Mouse (Mus musculus) gastrocnemius, postnatal 14 days (tissue): ENCODE measurements around the gene Metap2. TPM values are rescaled to one million over a fixed set of nuclear protein-coding genes. Genes with fewer than 3 reads are reported as not detected.
"Not testable (repeated sequence)": the region's sequence is repeated elsewhere in the genome, so short reads cannot be mapped to it uniquely, and the experiment has no call there.

ENCODE experiments used
- DNase-seq: peaks from one replicate; pipeline ENCODE4 v3.0.0; 2021; ENCODE audit warnings: mixed read lengths
- intact Hi-C: fragments of 180-260 bp; cut with DNase I; formaldehyde crosslinking; loops from one replicate; pipeline ENCODE4 v1.15.1; 2025; ENCODE audit warnings: low total_unique reads
- total RNA-seq, 2 experiments: library from RNA; stranded (reverse); gene quantifications; 2 replicates each; pipeline ENCODE4 v1.2.3; 2021

Gene Metap2
- total RNA-seq, 2 experiments from 2014 or later, result 159 to 171 TPM

GRCm38 (mm10) chr10:93812098-93812497 is 84.8 kb downstream of the Metap2 start:
- DNase-seq, result no peak
- intact Hi-C loops, result loop anchor here (10.0 kb wide), 1 partner anchor 197 kb away; no protein-coding TSS in a partner anchor

- intact Hi-C loops, result loop anchor here (10.0 kb wide), 1 partner anchor 196 kb away; no protein-coding TSS in a partner anchor
- no peak for DNase-seq
Observed at GRCm38 (mm10) chr10:93810590-93811185, 86.2 kb downstream of the Metap2 start.

DNA sequence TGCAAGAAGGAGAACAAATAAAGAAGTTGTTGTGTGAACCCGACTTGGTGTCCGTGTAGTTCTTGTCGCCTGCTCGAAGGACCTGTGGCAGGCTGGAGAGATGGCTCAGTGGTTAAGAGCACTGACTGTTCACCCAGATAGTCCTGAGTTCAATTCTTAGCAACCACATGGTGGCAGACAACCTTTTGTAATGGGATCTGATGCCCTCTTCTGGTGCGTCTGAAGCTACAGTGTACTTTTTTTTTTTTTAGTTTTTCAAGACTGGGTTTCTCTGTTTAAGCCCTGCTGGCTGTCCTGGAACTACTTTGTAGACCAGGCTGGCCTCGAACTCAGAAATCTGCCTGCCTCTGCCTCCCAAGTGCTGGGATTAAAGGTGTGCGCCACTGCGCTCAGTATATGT is 87.5 kb downstream of the Metap2 start:
- DNase-seq, intact Hi-C loops: not testable (repeated sequence)

Other genes with a start within 250 kb of the Metap2 start
- under 1 TPM; 0.31 to 0.45 TPM for gene Usp44, start 65.5 kb downstream of the Metap2 start, total RNA-seq
- 10 to 100 TPM; 20.4 to 21.2 TPM for gene Vezt, start 138.7 kb upstream of the Metap2 start, total RNA-seq
- gene Fgd6, start 138.9 kb upstream of the Metap2 start, total RNA-seq, result 1 to 10 TPM; 2.1 to 2.5 TPM